Mouse (Mus musculus) kidney, embryonic 16.5 days (tissue): Measurements from ENCODE around the gene Tead3. TPM values are rescaled to one million over a fixed set of nuclear protein-coding genes. Genes with fewer than 3 reads are reported as not detected.

Source experiments
- ATAC-seq: fragments of 200-750 bp; cut with Nextera tagmentation; 2 replicates; pipeline ENCODE4 v1.8.0; 2017; ENCODE audit warnings: moderate TSS enrichment; ENCODE audit not compliant: low FRiP score, low TSS enrichment
- H3K27ac ChIP-seq: fragments of 300-500 bp; sonication (generic); 2 replicates; pipeline ENCODE4 v1.5.1; 2014; ENCODE audit warnings: low read length
- H3K27me3 ChIP-seq: fragments of 300-500 bp; sonication (generic); 2 replicates; pipeline ENCODE4 v1.6.1; 2014; ENCODE audit warnings: low read length, control low read depth, mixed read lengths; ENCODE audit not compliant: insufficient read depth
- H3K36me3 ChIP-seq: fragments of 300-500 bp; sonication (generic); 2 replicates; pipeline ENCODE4 v1.6.1; 2014; ENCODE audit warnings: low read length, control low read depth, mixed read lengths; ENCODE audit not compliant: insufficient read depth
- H3K4me1 ChIP-seq: fragments of 300-500 bp; sonication (generic); 2 replicates; pipeline ENCODE4 v1.6.1; 2014; ENCODE audit warnings: low read length, control low read depth, mixed read lengths; ENCODE audit not compliant: insufficient read depth
- H3K4me2 ChIP-seq: fragments of 300-500 bp; sonication (generic); replicated peaks from 2 replicates; pipeline ENCODE4 v1.6.1; 2014; ENCODE audit warnings: low read depth, low read length
- H3K4me3 ChIP-seq: fragments of 300-500 bp; sonication (generic); 2 replicates; pipeline ENCODE4 v1.5.1; 2014; ENCODE audit warnings: mild to moderate bottlenecking, low read length
- H3K9ac ChIP-seq: fragments of 300-500 bp; sonication (generic); replicated peaks from 2 replicates; pipeline ENCODE4 v1.6.1; 2014; ENCODE audit warnings: low read length
- H3K9me3 ChIP-seq: fragments of 300-500 bp; sonication (generic); 2 replicates; pipeline ENCODE4 v1.6.1; 2016; ENCODE audit warnings: low read length, control low read depth
- WGBS: fragments of 180-500 bp; shearing (Covaris S2); extraction: QIAGEN DNeasy Blood & Tissue Kit; methylation state at CpG from one replicate; pipeline ENCODE4 v1.1.7; 2014; 5-methylcytosine and 5-hydroxymethylcytosine counted together
- polyA plus RNA-seq: library from polyadenylated mRNA; unstranded; fragments of >200 nt; fragmentation: Nextera tagmentation; extraction: Ambion mirVana; gene quantifications from 2 replicates; pipeline ENCODE4 v1.2.1, GENCODE M21; 2015

Tead3 gene
- polyA plus RNA-seq, 1 experiment from 2014 or later: 10.7 TPM

- no peak overlapping the region for H3K4me3 ChIP-seq
- no peak overlapping the region for H3K27ac ChIP-seq
- H3K27me3 ChIP-seq: peaks cover 19% of the 10 kb centered on the region
- peak overlapping the region; percentile 23; the same call in 1 of the 2 replicates for H3K4me2 ChIP-seq
- H3K4me1 ChIP-seq: peaks cover 5% of the 10 kb centered on the region; the same call in 1 of the 2 replicates
- no peaks in the 10 kb centered on the region for H3K9me3 ChIP-seq
- H3K36me3 ChIP-seq: no peaks in the 10 kb centered on the region
- ATAC-seq: peak; percentile 40; the same call in 1 of the 2 replicates
- H3K9ac ChIP-seq: no peak overlapping the region
- 7% methylated on average over 17 of the region's 17 CpGs for WGBS
Observed at GRCm38 (mm10) chr17:28375592-28376061, 25.0 kb upstream of the Tead3 start.

DNA sequence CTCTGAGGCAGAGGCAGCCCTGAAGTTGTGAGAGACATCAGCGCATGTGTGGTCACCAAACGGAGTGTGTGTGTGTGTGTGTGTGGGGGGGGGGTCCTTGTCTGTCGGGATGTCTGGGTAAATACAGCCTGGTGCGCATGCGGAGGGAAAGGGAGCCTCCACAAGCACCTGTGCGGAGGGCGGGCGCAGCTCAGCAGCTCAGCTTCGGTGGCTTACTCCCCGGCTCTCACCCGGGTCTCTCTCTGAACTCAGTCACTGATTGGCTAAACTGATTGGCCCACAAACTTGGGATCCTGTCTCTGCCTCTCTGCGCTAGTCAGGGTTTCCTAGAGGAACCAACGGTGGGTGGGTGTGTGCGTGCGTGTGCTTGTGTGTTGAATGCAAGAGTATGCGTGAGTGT, 23.9 kb upstream of the Tead3 start:
- Histone ChIP-seq H3K27ac (no peak overlapping the region), H3K4me1 (peaks cover 5% of the 10 kb centered on the region; the same call in 1 of the 2 replicates), H3K27me3 (peaks cover 19% of the 10 kb centered on the region), H3K9ac (no peak overlapping the region; the same call in 1 of the 2 replicates), H3K36me3 (no peaks in the 10 kb centered on the region), H3K4me2 (peak overlapping the region; percentile 26), H3K9me3 (no peaks in the 10 kb centered on the region), H3K4me3 (no peak overlapping the region)
- no peak for ATAC-seq
- 18% methylated on average over 15 of the region's 16 CpGs for WGBS

- WGBS: 17% methylated on average over 10 of the region's 10 CpGs
- Histone ChIP-seq H3K36me3 (no peaks in the 10 kb centered on the region), H3K9me3 (no peaks in the 10 kb centered on the region), H3K4me2 (peak overlapping the region; percentile 26), H3K27me3 (peaks cover 19% of the 10 kb centered on the region), H3K4me3 (no peak overlapping the region), H3K9ac (no peak overlapping the region), H3K27ac (no peak overlapping the region), H3K4me1 (peaks cover 5% of the 10 kb centered on the region; the same call in 1 of the 2 replicates)
- peak; percentile 47; the same call in 1 of the 2 replicates for ATAC-seq
Observed at GRCm38 (mm10) chr17:28373821-28374220, 23.2 kb upstream of the Tead3 start.

- H3K27ac ChIP-seq: no peak overlapping the region
- 79% methylated on average over 1 of the region's 1 CpGs for WGBS
- H3K27me3 ChIP-seq: peaks cover 19% of the 10 kb centered on the region
- H3K36me3 ChIP-seq: no peaks in the 10 kb centered on the region
- H3K4me3 ChIP-seq: no peak overlapping the region
- no peak overlapping the region for H3K9ac ChIP-seq
- H3K9me3 ChIP-seq: no peaks in the 10 kb centered on the region
- H3K4me2 ChIP-seq: no peak overlapping the region
- ATAC-seq: no peak
- peaks cover 5% of the 10 kb centered on the region; the same call in 1 of the 2 replicates for H3K4me1 ChIP-seq
Observed at GRCm38 (mm10) chr17:28371941-28372340, 21.3 kb upstream of the Tead3 start.

DNA sequence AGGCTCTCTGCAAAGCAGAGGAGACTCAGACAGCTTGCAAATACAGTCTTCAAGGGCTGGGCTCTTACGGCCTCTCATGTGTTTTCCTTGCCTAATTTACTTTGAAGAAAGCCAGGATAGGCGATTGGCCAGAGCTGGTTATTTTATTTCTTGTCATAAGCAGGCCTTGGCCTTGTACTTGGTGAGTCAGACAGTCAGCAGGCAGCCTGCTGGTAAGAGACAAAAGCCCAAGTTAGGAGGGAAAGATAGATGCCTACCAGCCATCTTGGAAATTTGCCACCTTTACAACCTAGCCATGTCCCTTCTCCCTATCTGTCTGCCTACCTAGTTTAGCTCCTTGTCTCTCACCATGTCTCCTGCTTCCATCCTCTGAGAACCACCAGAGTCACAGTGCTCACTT, 20.7 kb upstream of the Tead3 start:
- WGBS: 77% methylated on average over 2 of the region's 2 CpGs
- no peak overlapping the region for H3K4me3 ChIP-seq
- peaks cover 5% of the 10 kb centered on the region; the same call in 1 of the 2 replicates for H3K4me1 ChIP-seq
- H3K4me2 ChIP-seq: no peak overlapping the region
- H3K9me3 ChIP-seq: no peaks in the 10 kb centered on the region
- H3K9ac ChIP-seq: no peak overlapping the region
- peaks cover 19% of the 10 kb centered on the region for H3K27me3 ChIP-seq
- ATAC-seq: no peak
- H3K36me3 ChIP-seq: no peaks in the 10 kb centered on the region
- H3K27ac ChIP-seq: no peak overlapping the region

DNA sequence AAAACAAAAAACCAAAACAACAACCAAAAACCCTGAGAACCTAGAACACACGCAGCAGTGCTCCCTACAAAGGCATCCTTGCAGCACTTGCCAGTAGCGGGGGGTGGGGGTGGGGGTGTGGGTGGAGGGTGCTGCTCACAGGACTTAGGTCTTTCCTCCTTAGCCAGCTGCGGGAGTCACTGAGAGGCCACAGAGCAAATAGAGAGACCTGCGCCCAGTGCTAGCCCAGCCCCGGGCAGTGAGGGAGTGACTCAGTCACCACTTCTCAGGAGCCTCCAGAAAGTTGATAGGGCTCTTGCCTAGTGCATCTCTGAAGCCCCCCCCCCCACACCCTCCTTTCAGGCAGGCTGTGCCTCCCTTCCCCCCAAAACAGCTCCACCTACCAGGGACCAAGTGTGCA, 18.4 kb upstream of the Tead3 start:
- Histone ChIP-seq H3K4me1 (peaks cover 8% of the 10 kb centered on the region), H3K9me3 (no peaks in the 10 kb centered on the region), H3K27me3 (peaks cover 15% of the 10 kb centered on the region), H3K9ac (no peak overlapping the region), H3K4me2 (no peak overlapping the region), H3K36me3 (no peaks in the 10 kb centered on the region), H3K27ac (no peak overlapping the region), H3K4me3 (no peak overlapping the region)
- ATAC-seq: no peak
- WGBS: 69% methylated on average over 5 of the region's 5 CpGs

DNA sequence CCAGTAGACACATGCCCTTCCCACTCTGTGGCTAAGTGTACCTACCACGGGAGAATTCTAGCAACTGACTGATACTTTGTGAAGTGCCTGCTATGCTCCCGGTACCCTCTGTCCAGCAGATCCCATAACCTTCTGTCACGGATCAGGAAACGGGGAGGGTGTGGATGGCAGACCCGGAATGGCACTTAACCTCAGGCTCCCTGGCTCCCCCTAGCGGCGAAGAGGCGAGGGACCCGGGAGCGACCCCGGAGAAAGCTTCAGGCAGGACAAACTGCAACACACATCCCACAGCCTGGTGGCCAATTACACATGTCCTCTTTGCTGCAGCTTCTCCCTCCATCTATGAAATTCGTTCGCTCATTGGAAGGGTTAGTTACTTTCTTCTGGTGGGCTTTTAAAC, 17.8 kb upstream of the Tead3 start:
- H3K36me3 ChIP-seq: no peaks in the 10 kb centered on the region
- peaks cover 14% of the 10 kb centered on the region for H3K4me1 ChIP-seq
- no peak overlapping the region for H3K27ac ChIP-seq
- H3K4me2 ChIP-seq: no peak overlapping the region; the same call in 1 of the 2 replicates
- no peaks in the 10 kb centered on the region for H3K9me3 ChIP-seq
- peak; percentile 55; the same call in 1 of the 2 replicates for ATAC-seq
- H3K27me3 ChIP-seq: peaks cover 20% of the 10 kb centered on the region
- 0 out of 2 replicates have a peak overlapping the region, but pooled peaks have one; percentile 19 for H3K9ac ChIP-seq
- 5% methylated on average over 13 of the region's 13 CpGs for WGBS
- H3K4me3 ChIP-seq: no peak overlapping the region

DNA sequence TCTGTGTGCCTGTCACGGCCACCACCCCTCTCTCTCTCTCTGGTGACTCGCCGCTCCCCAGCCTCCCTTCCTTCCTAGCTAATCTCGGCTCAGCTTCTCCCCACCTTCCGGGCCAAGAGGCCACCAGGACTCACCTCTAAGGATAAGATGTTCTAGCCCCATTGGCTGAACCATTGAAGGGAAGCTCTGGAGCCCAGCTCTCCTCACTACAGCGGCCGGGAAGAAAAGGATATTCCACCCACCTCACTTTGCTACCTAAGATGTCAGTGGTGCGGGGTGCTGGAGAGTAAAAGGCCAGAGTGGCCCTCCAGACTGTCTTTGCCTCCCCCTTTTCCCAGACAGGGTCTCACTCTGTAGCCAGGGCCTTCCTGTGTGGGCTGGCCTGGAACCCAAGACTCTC, 14.5 kb upstream of the Tead3 start, which contains the start of gene Tulp1:
TSS of gene Tulp1 (minus strand) at position 101 of the 400 bp plus-strand sequence.
- peaks cover 28% of the 10 kb centered on the region for H3K4me1 ChIP-seq
- H3K27ac ChIP-seq: no peak within 1 kb of the TSS
- H3K27me3 ChIP-seq: peaks cover 28% of the 10 kb centered on the region
- peak within 1 kb of the TSS; percentile 48 for H3K9ac ChIP-seq
- no peaks in the 10 kb centered on the region for H3K9me3 ChIP-seq
- peak within 1 kb of the TSS; percentile 53 for H3K4me2 ChIP-seq
- ATAC-seq: no peak
- H3K4me3 ChIP-seq: peak within 1 kb of the TSS; percentile 31
- no peaks in the 10 kb centered on the region for H3K36me3 ChIP-seq
- 47% methylated on average over 8 of the region's 8 CpGs for WGBS

- H3K4me1 ChIP-seq: peaks cover 28% of the 10 kb centered on the region
- 14% methylated on average over 6 of the region's 6 CpGs for WGBS
- no peaks in the 10 kb centered on the region for H3K9me3 ChIP-seq
- no peaks in the 10 kb centered on the region for H3K36me3 ChIP-seq
- ATAC-seq: no peak
- H3K27ac ChIP-seq: no peak overlapping the region
- H3K4me3 ChIP-seq: 0 out of 2 replicates have a peak overlapping the region, but pooled peaks have one; percentile 31
- peak overlapping the region; percentile 60 for H3K4me2 ChIP-seq
- peak overlapping the region; percentile 58; the same call in 1 of the 2 replicates for H3K9ac ChIP-seq
- peaks cover 28% of the 10 kb centered on the region for H3K27me3 ChIP-seq
Observed at GRCm38 (mm10) chr17:28363507-28363906, 12.9 kb upstream of the Tead3 start.

- H3K27me3 ChIP-seq: peaks cover 28% of the 10 kb centered on the region
- no peaks in the 10 kb centered on the region for H3K36me3 ChIP-seq
- H3K4me2 ChIP-seq: peak overlapping the region; percentile 60
- peak overlapping the region; percentile 58 for H3K9ac ChIP-seq
- H3K27ac ChIP-seq: no peak overlapping the region
- no peaks in the 10 kb centered on the region for H3K9me3 ChIP-seq
- WGBS: 3% methylated on average over 25 of the region's 25 CpGs
- peak overlapping the region; percentile 42 for H3K4me3 ChIP-seq
- peaks cover 28% of the 10 kb centered on the region for H3K4me1 ChIP-seq
- ATAC-seq: no peak
Observed at GRCm38 (mm10) chr17:28362653-28363292, 12.2 kb upstream of the Tead3 start.
